Mouse (Mus musculus): ENCODE measurements around the gene Prss12. TPM values are rescaled to one million over a fixed set of nuclear protein-coding genes. Genes with fewer than 3 reads are reported as not detected.

The Prss12 gene
- total RNA-seq (2021), result 1 to 10 TPM; 3.5 to 3.6 TPM
- long read RNA-seq, experiment 1, transcript Prss12-201 (11 exons, 2,602 nt), result major isoform, 14 of 17 reads
- long read RNA-seq, experiment 1, partial matches to known transcripts, result 2 of 17 reads
- long read RNA-seq, experiment 1, other reads (novel, unspliced or antisense), result 1 of 17 reads
- long read RNA-seq, experiment 2, transcript Prss12-201 (11 exons, 2,602 nt), result major isoform, 5 of 5 reads
- long read RNA-seq, experiment 2, partial matches to known transcripts, result 0 of 5 reads
- long read RNA-seq, experiment 2, other reads (novel, unspliced or antisense), result 0 of 5 reads

GRCm38 (mm10) chr3:123446708-123447537 lies at the start of gene Prss12:
Prss12 (plus strand) TSS chr3:123446913.
- DNase-seq, result peak; percentile 73

GRCm38 (mm10) chr3:123397562-123398481 lies 48.9 kb upstream of the Prss12 start:
- no peak for DNase-seq

GRCm38 (mm10) chr3:123404945-123405344 lies 41.8 kb upstream of the Prss12 start:
- DNase-seq, result no peak

GRCm38 (mm10) chr3:123411821-123412578 lies 34.7 kb upstream of the Prss12 start:
- no peak for DNase-seq

GRCm38 (mm10) chr3:123413173-123413572 lies 33.5 kb upstream of the Prss12 start:
- no peak for DNase-seq

GRCm38 (mm10) chr3:123425647-123426046 lies 21.1 kb upstream of the Prss12 start:
- DNase-seq, result no peak

GRCm38 (mm10) chr3:123428005-123428404 lies 18.7 kb upstream of the Prss12 start:
- DNase-seq, result no peak

- DNase-seq, result no peak
Observed at GRCm38 (mm10) chr3:123429597-123430458, 16.9 kb upstream of the Prss12 start.

GRCm38 (mm10) chr3:123431951-123432674 lies 14.6 kb upstream of the Prss12 start:
- no peak for DNase-seq

- DNase-seq, result no peak
Observed at GRCm38 (mm10) chr3:123433362-123433761, 13.4 kb upstream of the Prss12 start.

GRCm38 (mm10) chr3:123437608-123438007 lies 9.1 kb upstream of the Prss12 start:
- DNase-seq, result no peak

GRCm38 (mm10) chr3:123440490-123440889 lies 6.2 kb upstream of the Prss12 start:
- DNase-seq, result no peak

GRCm38 (mm10) chr3:123444466-123444865 lies 2.2 kb upstream of the Prss12 start:
- DNase-seq, result no peak

- DNase-seq, result no peak
Observed at GRCm38 (mm10) chr3:123447538-123448059, 886 bp downstream of the Prss12 start.

- peak; percentile 20 for DNase-seq
Observed at GRCm38 (mm10) chr3:123448096-123448495, 1.4 kb downstream of the Prss12 start.

- DNase-seq, result no peak
Observed at GRCm38 (mm10) chr3:123450107-123450506, 3.4 kb downstream of the Prss12 start.

GRCm38 (mm10) chr3:123452904-123453303 lies 6.2 kb downstream of the Prss12 start:
- no peak for DNase-seq

- no peak for DNase-seq
Observed at GRCm38 (mm10) chr3:123459492-123459891, 12.8 kb downstream of the Prss12 start.

- DNase-seq, result peak; percentile 23
Observed at GRCm38 (mm10) chr3:123460436-123460835, 13.7 kb downstream of the Prss12 start.

- no peak for DNase-seq
Observed at GRCm38 (mm10) chr3:123462264-123462663, 15.6 kb downstream of the Prss12 start.
